7 mouse cellular contexts compared by ENCODE assay signal in genomic region chr12:46398875-46399652, GRCm38 (mm10).
DNase-seq lines count a peak whose midpoint lies in the region; ATAC-seq and TF ChIP-seq lines count a peak whose summit lies in the region.

No protein-coding gene starts in this region.

- no peak for TF ChIP-seq EP300 in ES-Bruce4 (IDR thresholded peaks at IDR 0.05; ENCODE audit: insufficient read depth, low read depth, low read length)

- no peak for TF ChIP-seq POLR2A in ES-Bruce4 (IDR thresholded peaks at IDR 0.05; ENCODE audit: insufficient read depth, low read length)

- H3K27ac ChIP-seq in ES-Bruce4 (ENCODE audit: insufficient read depth, low read length) (no peak overlapping the region), ES-E14 (ENCODE audit: insufficient read depth, low read depth, low read length, poor library complexity, severe bottlenecking) (no peak overlapping the region)
- H3K27ac ChIP-seq in embryonic facial prominence, embryonic 12.5 days = no peak overlapping the region
- peak overlapping the region; percentile 86 for H3K27ac ChIP-seq in hindbrain, embryonic 16.5 days (ENCODE audit: low read depth, low read length)
- no peak overlapping the region for H3K27ac ChIP-seq in limb, embryonic 15.5 days

- H3K4me2 ChIP-seq in embryonic facial prominence, embryonic 12.5 days (replicated peaks) = peak overlapping the region; percentile 80
- peak overlapping the region; percentile 74 for H3K4me2 ChIP-seq in hindbrain, embryonic 16.5 days (ENCODE audit: low read length)
- peak overlapping the region; percentile 82 for H3K4me2 ChIP-seq in limb, embryonic 15.5 days

- no peaks in the 10 kb centered on the region for H3K9me3 ChIP-seq in ES-Bruce4 (replicated peaks; ENCODE audit: control insufficient read depth, insufficient read depth, low read length, poor library complexity, severe bottlenecking)
- H3K9me3 ChIP-seq in ES-E14 (ENCODE audit: control insufficient read depth, insufficient read depth, low read depth, low read length) = no peaks in the 10 kb centered on the region
- H3K9me3 ChIP-seq in embryonic facial prominence, embryonic 12.5 days = no peaks in the 10 kb centered on the region
- no peaks in the 10 kb centered on the region for H3K9me3 ChIP-seq in hindbrain, embryonic 16.5 days (ENCODE audit: control insufficient read depth, low read length)
- H3K9me3 ChIP-seq in limb, embryonic 15.5 days = no peaks in the 10 kb centered on the region

- 6% methylated on average over 23 of the region's 23 CpGs for WGBS in embryonic facial prominence, embryonic 12.5 days
- WGBS in hindbrain, embryonic 16.5 days = 3% methylated on average over 23 of the region's 23 CpGs
- WGBS in limb, embryonic 15.5 days = 5% methylated on average over 23 of the region's 23 CpGs

- H3K4me3 ChIP-seq in ES-Bruce4 (ENCODE audit: low read depth, low read length) = peak overlapping the region; percentile 58
- H3K4me3 ChIP-seq in ES-E14 (ENCODE audit: insufficient read depth in 1 of 2, low read depth in 1 of 2, low read length in 2 of 2, poor library complexity in 1 of 2, severe bottlenecking in 1 of 2) = peak overlapping the region; percentile 42 to 49; a peak in 3 of 4 replicates
- peak overlapping the region; percentile 50 for H3K4me3 ChIP-seq in embryonic facial prominence, embryonic 12.5 days
- H3K4me3 ChIP-seq in hindbrain, embryonic 16.5 days (ENCODE audit: low read length) = peak overlapping the region; percentile 53
- H3K4me3 ChIP-seq in limb, embryonic 15.5 days = peak overlapping the region; percentile 47

- peaks cover 1% of the 10 kb centered on the region; the same call in 1 of the 2 replicates for H3K27me3 ChIP-seq in ES-Bruce4 (ENCODE audit: control insufficient read depth, insufficient read depth, low read length, poor library complexity, severe bottlenecking)
- H3K27me3 ChIP-seq in embryonic facial prominence, embryonic 12.5 days = no peaks in the 10 kb centered on the region; the same call in 1 of the 2 replicates
- no peaks in the 10 kb centered on the region for H3K27me3 ChIP-seq in hindbrain, embryonic 16.5 days (replicated peaks; ENCODE audit: control insufficient read depth, insufficient read depth, low read length)
- H3K27me3 ChIP-seq in limb, embryonic 15.5 days = peaks cover 5% of the 10 kb centered on the region; the same call in 1 of the 2 replicates

- peak; percentile 75 for ATAC-seq in embryonic facial prominence, embryonic 12.5 days (ENCODE audit: insufficient number of reproducible peaks, insufficient read depth, low FRiP score, low TSS enrichment)
- peak; percentile 91 for ATAC-seq in hindbrain, embryonic 16.5 days
- peak; percentile 44; the same call in 1 of the 2 replicates for ATAC-seq in limb, embryonic 15.5 days (ENCODE audit: insufficient number of reproducible peaks, low FRiP score, low TSS enrichment, low read depth)
- no peak for ATAC-seq in granulocyte monocyte progenitor cell, adult 5-6 weeks (replicated peaks; ENCODE audit: poor library complexity, severe bottlenecking)

- H3K9ac ChIP-seq in ES-Bruce4 (ENCODE audit: low read depth, poor library complexity, severe bottlenecking) (no peak overlapping the region), ES-E14 (ENCODE audit: insufficient read depth, low read depth, low read length, poor library complexity, severe bottlenecking) (peak overlapping the region; percentile 37; the same call in 1 of the 2 replicates)
- peak overlapping the region; percentile 25; the same call in 1 of the 2 replicates for H3K9ac ChIP-seq in embryonic facial prominence, embryonic 12.5 days
- peak overlapping the region; percentile 71 for H3K9ac ChIP-seq in hindbrain, embryonic 16.5 days (ENCODE audit: low read depth, low read length)
- no peak overlapping the region for H3K9ac ChIP-seq in limb, embryonic 15.5 days

- no peak for TF ChIP-seq CTCF in ES-Bruce4 (IDR thresholded peaks at IDR 0.05; ENCODE audit: low read depth, low read length)

- H3K36me3 ChIP-seq in ES-Bruce4 (ENCODE audit: control insufficient read depth, insufficient read depth, low read length, poor library complexity, severe bottlenecking) (no peaks in the 10 kb centered on the region), ES-E14 (ENCODE audit: control insufficient read depth, insufficient read depth, low read length, poor library complexity, severe bottlenecking) (no peaks in the 10 kb centered on the region)
- H3K36me3 ChIP-seq in embryonic facial prominence, embryonic 12.5 days = no peaks in the 10 kb centered on the region
- no peaks in the 10 kb centered on the region for H3K36me3 ChIP-seq in hindbrain, embryonic 16.5 days (ENCODE audit: control insufficient read depth, insufficient read depth, low read length)
- no peaks in the 10 kb centered on the region for H3K36me3 ChIP-seq in limb, embryonic 15.5 days

- DNase-seq in ES-E14 (ENCODE audit: low read depth, low spot score) = peak; percentile 3
- peak; percentile 29 for DNase-seq in right cerebral cortex, postnatal 14 days

- in situ Hi-C loops in ES-E14 (cut with MboI; ENCODE audit: low sequenced_read_pairs in 2 of 2, unreplicated experiment in 2 of 2) = no loop called here

- no peaks in the 10 kb centered on the region for H3K4me1 ChIP-seq in ES-Bruce4 (ENCODE audit: control insufficient read depth, insufficient read depth, low read length)
- peaks cover 0 to 2% of the 10 kb centered on the region in 2 experiments; a peak in 1 of 4 replicates for H3K4me1 ChIP-seq in ES-E14 (ENCODE audit: control insufficient read depth in 2 of 2, insufficient read depth in 2 of 2, low read length in 2 of 2, poor library complexity in 1 of 2)
- H3K4me1 ChIP-seq in embryonic facial prominence, embryonic 12.5 days = no peaks in the 10 kb centered on the region
- H3K4me1 ChIP-seq in hindbrain, embryonic 16.5 days (ENCODE audit: control insufficient read depth, insufficient read depth, low read depth, low read length) = no peaks in the 10 kb centered on the region
- 0 out of 2 replicates have a peak, but pooled peaks cover 3% of the 10 kb centered on the region for H3K4me1 ChIP-seq in limb, embryonic 15.5 days

TF ChIP-seq in ES-E14, 5 proteins besides CTCF, POLR2A, EP300 and RAD21:
- no peak for TF ChIP-seq MAFK (IDR thresholded peaks at IDR 0.05; ENCODE audit: insufficient read depth, low read depth, low read length)
- TF ChIP-seq ZNF384 (IDR thresholded peaks at IDR 0.05; ENCODE audit: low read depth, low read length) = no peak
- TF ChIP-seq ZC3H11A (IDR thresholded peaks at IDR 0.05; ENCODE audit: borderline replicate concordance, low read depth, low read length) = no peak
- no peak for TF ChIP-seq CHD2 (IDR thresholded peaks at IDR 0.05; ENCODE audit: low read depth, low read length)
- TF ChIP-seq HCFC1 (IDR thresholded peaks at IDR 0.05; ENCODE audit: borderline replicate concordance, insufficient read depth, low read length) = no peak
TF ChIP-seq in ES-E14: peak in this region for 0.

Comparison
In these comparisons a context has a peak if more than half of its experiments do, and no peak if none do; other contexts are left out.
1. H3K9ac ChIP-seq: peak in ES-E14 (single experiment), embryonic facial prominence, embryonic 12.5 days (single experiment) and hindbrain, embryonic 16.5 days (single experiment); none in ES-Bruce4 (single experiment) and limb, embryonic 15.5 days (single experiment).
2. Peak in every context shown above with its lines, with median percentiles within 50 percentile points of each other: H3K4me3 ChIP-seq and H3K4me2 ChIP-seq.